Mouse (Mus musculus) left cerebral cortex, adult 18-20 months (tissue): ENCODE measurements around the gene Pelo. TPM values are rescaled to one million over a fixed set of nuclear protein-coding genes. Genes with fewer than 3 reads are reported as not detected.

Experiments used
- DNase-seq, 2 experiments: peaks; one replicate each; pipeline ENCODE4 v3.0.0; 2021 to 2022; ENCODE audit warnings: low spot score in 2 of 2, mixed read lengths in 1 of 2
- long read RNA-seq, 2 experiments: library from polyadenylated mRNA; stranded (forward); transcript quantifications; one replicate each; pipeline ENCODE4 v2.0.0; 2021
- total RNA-seq, 2 experiments: library from RNA; stranded (reverse); gene quantifications; 2 replicates each; pipeline ENCODE4 v1.2.3; 2021

Gene Pelo
- 10 to 100 TPM; 20.9 to 23.1 TPM for total RNA-seq
- long read RNA-seq, experiment 1, transcript Pelo-201 (2 exons, 1,600 nt) = major isoform, 22 of 22 reads
- long read RNA-seq, experiment 1, partial matches to known transcripts = 0 of 22 reads
- long read RNA-seq, experiment 1, other reads (novel, unspliced or antisense) = 0 of 22 reads
- long read RNA-seq, experiment 2, transcript Pelo-201 (2 exons, 1,600 nt) = major isoform, 12 of 12 reads
- long read RNA-seq, experiment 2, partial matches to known transcripts = 0 of 12 reads
- long read RNA-seq, experiment 2, other reads (novel, unspliced or antisense) = 0 of 12 reads

DNA sequence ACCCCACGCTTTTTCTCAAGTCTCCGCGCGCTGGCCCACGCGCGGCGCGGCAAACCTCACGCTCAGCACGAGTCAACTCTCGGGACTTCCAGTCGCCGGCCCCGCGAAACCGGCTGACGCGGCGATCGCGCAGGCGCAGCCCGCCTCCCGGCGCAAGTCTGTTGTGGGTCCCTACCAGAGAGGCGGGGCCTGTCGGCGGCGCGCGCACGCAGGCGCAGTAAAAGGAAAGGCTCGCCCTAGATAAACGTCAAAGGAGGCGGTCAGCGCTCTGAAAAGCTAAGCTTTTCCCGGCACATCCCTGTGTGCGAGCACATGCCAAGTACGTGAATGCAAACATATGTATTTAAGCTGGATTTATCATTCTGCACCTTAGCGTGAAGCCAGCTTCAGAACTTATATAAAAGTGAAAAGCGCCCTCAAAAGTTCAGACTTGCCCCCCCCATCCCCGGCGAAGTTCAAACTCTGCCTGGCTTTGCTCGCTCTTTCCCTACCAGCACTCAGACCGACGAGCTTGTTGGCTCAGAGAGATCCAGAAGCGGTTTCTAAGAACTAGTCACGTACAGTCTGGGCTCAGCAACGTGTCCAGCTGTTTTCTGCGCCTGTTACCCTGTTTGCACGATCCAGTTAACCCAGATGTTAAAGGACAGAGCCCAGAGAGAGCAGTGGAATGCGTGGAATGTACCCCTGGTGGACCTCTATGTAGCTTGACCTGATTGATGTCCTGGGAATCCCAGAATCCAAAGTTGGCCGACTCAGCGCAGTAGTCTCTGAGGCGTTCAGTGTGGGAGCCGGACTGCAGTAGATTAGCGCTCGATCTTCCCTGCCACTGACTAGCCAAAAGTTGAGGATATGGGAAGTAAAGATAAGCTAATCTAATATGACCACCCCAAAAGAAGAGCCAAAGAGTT lies at the start of gene Pelo:
Gene Pelo, minus strand, starts transcription at position 118 of the 908 bp plus-strand sequence.
- peak; percentile 95 to 96 for DNase-seq

- no peak for DNase-seq
These were observed 48.5 kb upstream of the Pelo start for GRCm38 (mm10) chr13:115138513-115138912.

- DNase-seq = no peak
These were observed 46.8 kb upstream of the Pelo start for GRCm38 (mm10) chr13:115136761-115137160.

- DNase-seq = no peak
These were observed 42.4 kb upstream of the Pelo start for GRCm38 (mm10) chr13:115132435-115132834.

DNA sequence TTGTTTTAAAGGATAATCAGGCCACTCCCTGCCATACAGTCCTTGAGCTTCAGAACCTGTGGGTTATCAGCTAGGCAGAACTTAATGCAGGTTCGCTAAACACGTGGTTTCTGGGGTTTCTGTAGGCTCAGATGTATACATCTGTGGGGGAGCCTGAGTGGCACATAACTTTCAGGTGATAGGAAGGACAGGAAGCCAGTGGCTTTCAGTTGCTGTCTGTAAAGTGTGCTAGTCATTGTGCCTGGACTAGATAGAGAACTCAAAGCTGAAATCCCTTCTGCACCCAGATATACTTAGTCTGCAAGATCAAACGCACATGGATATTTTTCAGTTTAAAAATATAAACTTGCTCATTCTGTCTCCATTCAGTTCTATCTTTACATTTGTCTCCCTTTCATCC lies 41.4 kb upstream of the Pelo start:
- DNase-seq = no peak

DNA sequence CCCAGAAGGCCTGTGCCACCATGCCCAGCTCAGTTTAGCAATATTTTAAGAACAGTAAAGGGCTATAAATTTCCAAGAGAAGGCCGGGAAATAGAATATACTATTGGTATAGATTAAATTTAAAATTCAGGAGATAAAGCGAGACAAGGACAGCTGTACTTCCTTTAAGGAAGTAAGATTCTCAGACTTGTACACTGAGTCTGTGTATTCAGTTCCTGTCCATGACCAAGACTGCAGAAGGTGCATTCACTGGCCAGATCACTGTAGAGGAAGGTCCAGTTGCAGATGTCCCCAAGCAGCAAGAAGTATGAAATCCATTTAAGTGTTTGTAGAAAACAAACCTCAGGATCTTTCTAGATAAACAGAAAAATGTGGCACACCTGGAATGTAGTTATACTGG lies 40.0 kb upstream of the Pelo start:
- no peak for DNase-seq

DNA sequence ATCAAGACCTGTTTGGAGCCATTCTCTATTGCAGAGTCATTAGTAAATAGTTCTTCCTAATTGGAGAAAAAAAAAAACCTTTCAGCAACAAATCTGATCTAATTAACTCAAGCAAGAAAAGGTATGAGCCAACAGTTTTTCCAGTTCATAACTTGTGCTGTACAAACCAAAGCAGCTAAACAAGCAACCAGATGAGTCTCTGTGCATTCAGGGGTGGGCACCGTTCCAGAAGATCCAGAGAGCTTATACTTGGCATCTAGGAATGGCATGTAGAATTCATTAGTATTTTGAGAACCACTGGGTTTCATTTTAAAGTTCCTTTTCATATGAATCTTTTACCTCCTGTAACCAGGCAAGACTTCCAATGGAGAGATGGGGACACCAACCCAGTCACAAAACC lies 37.8 kb upstream of the Pelo start:
- DNase-seq = no peak

DNA sequence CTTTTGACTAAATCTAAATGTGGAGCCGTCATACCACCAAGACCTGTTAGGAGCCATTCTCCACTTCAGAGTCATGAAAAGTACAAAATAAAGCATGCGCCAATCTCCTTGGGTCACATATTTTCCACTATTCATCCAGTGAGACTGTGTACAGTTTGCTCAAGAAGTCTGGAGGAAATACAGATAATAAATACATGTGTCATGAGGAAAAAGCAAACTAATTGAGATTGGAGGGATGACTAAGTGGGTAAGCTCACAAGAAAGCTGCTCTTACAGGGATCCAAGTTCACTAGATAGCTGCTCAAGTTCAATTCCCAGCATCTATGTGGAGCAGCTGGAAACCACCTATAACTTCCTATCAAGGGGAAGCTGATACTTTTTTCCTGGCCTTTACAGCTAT lies 36.5 kb upstream of the Pelo start:
- DNase-seq = no peak

DNA sequence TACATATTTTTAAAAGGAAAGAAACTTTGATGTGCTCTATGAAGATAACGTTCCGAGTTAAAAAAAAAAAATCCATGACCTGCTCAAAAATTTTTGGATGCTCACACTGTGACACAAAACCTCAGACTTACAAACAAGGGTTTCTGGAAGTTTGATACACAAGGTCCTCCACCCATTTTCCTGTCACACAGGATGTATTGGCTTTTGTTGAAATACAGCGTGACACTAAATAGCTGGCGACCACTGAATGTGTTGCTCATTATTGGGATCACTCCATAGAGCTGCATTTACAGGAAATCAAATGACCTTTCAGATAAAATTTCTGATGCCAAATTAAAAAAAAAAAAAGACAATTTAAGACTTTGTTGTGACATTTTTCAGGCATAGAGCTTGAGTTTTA lies 35.1 kb upstream of the Pelo start:
- no peak for DNase-seq

GRCm38 (mm10) chr13:115124521-115124920 lies 34.5 kb upstream of the Pelo start:
- DNase-seq = no peak

DNA sequence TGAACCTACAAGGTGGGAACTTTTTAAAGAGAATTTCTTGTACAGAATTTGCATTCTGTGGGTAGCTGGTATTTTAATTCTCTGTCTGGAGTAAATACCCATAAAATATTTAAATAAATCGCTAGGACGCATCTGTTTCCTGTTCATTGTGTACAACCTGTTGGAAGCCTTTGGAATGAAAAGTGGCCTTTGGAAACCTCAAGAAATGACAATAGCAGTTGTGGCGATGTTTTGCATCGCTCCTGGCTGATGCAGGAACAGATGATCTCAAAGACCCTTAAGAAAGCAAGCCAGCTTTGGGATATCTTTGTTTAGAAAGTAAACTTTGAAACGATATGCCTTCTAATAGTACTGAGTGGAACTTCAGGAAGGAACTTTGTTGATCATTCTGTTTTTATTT lies 28.8 kb upstream of the Pelo start:
- DNase-seq = no peak

DNA sequence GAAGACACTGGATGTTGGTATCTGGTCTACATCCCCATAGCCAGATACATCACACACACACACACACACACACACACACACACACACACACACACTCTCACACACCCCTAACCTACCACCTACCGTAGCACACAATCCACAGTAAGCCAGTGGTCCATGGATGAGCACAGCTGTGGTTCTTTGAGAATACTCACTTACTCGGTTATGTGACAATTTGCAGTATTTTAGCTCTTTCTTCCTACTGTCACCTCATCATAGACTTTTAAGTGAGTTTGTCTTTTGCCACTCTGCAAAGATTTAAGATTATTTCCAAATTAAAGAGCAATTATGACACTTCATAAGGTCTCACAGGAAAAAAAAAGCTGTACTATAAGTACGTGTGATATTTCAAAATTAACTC lies 28.2 kb upstream of the Pelo start:
- no peak for DNase-seq

GRCm38 (mm10) chr13:115116930-115117621 lies 27.1 kb upstream of the Pelo start:
- DNase-seq = no peak

GRCm38 (mm10) chr13:115109628-115110027 lies 19.6 kb upstream of the Pelo start:
- no peak for DNase-seq

DNA sequence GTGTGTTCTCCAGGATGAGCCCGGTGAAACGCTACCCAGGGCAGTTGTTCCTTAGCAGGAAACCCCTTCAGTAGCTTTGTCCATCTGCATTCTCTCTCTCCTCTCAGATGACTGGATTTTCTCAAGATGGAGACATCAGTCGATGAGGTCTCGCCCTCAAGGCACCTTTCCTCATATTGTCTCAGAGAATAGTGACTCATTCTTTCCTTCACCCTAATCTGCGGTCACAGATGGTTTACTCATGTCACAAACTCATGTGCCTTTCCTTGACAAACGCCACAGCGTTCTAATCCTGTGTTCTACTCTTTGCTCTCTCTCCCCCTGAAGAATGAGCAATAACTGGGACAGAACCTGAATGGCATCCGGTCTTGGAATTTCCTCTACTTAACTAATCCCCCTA lies 17.4 kb upstream of the Pelo start:
- no peak for DNase-seq

- no peak for DNase-seq
These were observed 16.2 kb upstream of the Pelo start for GRCm38 (mm10) chr13:115106183-115106582.

DNA sequence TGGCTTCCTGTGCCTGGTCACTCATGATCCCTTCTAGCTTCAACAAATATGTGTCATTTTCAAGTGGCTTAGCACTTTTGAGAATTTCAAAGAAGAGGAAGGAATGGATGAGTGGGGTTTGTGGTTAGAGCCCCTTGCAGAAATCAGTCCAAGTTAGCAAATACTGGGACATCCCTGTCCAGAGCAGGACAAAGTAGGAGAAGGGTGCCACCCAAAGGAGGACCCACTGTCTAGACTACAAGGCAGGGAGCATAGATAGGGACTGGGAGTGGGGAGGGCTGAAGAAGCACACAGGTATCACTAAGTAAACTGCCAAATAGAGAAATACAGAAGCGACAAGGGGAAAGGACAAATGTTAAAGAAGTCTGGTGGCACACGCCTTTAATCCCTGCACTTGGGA lies 12.8 kb upstream of the Pelo start:
- DNase-seq = no peak

DNA sequence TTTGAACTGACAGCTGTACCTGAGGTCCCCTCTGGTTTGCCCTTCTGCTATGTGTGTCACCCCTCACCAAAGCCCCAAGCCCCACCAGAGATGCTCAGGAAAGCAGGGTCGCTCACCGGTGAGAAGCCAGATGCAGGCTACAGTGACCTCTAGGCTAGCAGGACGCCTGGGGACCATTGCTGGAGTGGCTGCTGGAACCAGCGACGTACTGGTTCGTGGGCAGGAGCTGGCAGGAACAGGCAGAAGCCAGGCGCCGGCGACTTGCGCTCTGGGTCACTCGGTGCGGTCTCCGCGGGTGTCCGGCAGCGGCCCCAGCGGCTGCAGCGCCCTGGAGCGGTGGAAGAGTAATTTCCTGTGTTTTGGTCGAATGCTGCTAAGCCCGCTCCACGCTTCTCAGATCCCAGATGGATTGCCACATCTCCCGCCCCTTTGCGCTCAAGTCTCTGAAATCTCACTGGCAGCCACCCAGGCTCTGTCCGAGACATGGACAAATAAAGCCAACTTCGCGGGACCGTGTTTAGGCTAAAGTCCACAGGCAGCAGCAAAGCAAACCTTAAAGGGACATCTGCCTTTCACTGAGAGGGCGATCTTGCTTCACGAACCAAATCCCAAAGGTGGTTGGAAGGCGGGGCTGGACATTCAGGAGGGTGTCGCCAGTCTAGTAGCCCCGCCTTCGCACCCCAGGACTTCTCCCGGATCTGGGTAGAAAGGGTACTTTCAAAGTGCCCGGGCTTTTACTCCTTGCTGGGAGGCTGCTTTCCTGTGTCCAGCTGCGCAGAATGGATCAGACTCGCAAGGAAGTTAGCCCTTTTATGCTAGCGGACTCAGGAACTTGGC lies 11.6 kb upstream of the Pelo start, which contains the start of the genes Gm49395 and Itga1:
Gene Gm49395, minus strand, starts transcription at position 567 of the 837 bp plus-strand sequence.
Gene Itga1, minus strand, starts transcription at position 610 of the 837 bp plus-strand sequence.
- peak; percentile 11 to 27 for DNase-seq

GRCm38 (mm10) chr13:115100381-115101177 lies 10.6 kb upstream of the Pelo start:
- DNase-seq = no peak

GRCm38 (mm10) chr13:115099381-115099780 lies 9.4 kb upstream of the Pelo start:
- DNase-seq = no peak
